Mouse (Mus musculus) kidney, postnatal 36 days (tissue): ENCODE measurements around the gene Frmd8.
A peak's percentile ranks its signal among the peaks of the same experiment; 100 is the strongest.

ENCODE experiments used
- DNase-seq, 2 experiments: peaks; one replicate each; pipeline ENCODE4 v3.0.0; 2021 to 2022; ENCODE audit warnings: mixed read lengths in 2 of 2

Gene Frmd8

DNA sequence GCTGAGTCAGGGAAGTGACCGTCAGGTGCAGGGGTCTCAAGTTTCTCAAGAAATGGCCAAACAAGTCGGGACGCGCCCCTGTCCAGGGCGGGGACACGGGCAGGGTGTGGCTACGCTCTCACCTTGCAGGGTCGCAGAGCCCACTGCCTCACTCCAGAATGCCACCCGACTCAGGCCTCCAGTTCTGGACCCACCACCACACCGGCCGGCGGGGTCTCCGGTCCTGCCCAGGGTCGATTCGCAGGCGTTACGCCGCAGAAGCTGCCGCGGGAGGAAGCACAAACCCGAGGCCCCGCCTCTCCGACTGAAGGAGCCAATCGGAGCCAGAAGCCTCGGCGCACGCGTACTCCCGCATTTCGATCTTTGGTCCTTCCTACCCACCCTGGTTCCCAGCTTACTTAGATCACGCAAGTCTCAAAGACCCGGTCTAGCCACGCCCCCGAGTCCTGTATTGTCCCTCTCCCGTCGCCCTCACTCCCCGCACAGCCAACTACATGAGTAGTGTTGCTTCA is at the start of gene Frmd8:
Gene Frmd8 (minus strand): TSS at position 306 of the 512 bp plus-strand sequence.
- peak; percentile 97 to 98 for DNase-seq

DNA sequence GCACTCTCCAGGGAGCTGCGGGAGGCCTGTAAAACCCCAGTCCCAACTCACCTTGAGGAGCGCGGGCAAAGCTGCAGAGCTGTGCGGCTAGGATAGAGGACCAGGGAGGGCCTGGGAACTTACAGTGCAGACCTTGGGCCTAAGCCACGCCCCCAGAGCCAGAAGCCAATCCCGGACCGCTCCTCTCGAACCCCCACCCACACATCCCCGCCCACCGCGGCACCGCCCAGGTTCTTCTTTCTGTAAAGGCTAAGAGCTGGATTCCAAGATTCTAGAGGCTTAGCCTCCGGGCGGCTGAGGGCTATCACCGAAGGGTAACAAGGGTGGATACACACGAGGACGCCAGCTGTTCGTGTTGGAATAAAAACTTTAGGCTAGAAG is 49.6 kb upstream of the Frmd8 start, which contains the start of gene Cdc42ep2:
Gene Cdc42ep2 (minus strand): TSS at position 104 of the 381 bp plus-strand sequence.
- peak; percentile 98 to 99 for DNase-seq

DNA sequence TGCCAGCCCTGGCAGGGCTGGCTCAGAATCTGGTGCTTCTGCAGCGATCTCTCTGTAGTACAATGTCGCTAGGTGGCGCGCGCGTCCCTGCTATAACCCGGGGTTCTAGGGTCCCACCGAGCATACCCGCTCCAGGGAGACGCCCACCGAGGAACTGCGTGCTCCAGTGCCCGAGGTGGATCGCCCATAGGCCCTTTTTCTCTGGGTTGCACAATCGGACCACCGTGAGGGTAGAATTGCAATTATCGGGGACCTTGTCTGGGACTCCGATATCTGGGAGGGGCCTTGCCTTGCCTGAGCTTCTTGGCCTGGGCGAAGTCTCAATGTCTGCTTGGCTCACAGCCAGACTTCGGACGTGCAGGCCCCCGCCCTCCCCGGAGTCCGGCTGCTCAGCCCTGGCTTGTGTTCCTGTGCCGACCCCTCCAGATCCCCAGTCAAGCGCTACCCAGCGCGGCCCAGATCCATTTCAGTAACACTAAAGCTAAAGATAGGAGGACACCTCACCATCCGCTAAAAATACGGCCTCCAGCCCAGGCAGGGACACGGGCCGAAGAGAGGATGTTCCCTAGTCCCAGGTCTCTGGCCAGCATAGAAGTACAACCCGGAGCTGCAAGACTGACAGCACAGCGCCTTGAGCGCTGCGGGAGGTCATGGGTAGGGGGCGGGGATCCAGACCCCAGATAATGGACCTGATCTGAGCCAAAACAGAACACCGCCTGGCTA is 49.1 kb upstream of the Frmd8 start:
- DNase-seq: peak; percentile 94 to 98

GRCm38 (mm10) chr19:5922963-5923362 is 47.9 kb upstream of the Frmd8 start:
- no peak for DNase-seq

- DNase-seq: peak; percentile 31 to 58
These were observed 47.3 kb upstream of the Frmd8 start for GRCm38 (mm10) chr19:5922119-5922942.

DNA sequence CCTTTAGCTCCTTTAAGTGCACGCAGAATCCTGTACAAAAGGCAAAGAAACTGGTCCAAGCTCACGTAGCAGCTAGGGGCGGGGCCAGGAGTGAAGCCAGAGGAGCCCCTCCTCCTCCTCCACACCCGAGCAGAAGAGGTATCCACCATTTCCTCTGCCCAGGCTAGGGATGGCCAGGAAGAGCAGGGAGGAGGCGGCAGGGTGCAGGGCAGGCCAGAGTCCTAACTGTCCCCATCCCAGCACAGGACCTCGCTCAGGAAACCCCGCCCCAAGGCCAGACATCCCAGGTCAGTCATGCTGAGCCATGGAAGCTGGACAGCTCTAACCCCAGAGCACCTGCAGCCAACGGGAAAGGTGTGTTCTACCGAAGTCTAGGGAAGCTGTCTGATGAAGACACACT is 46.6 kb upstream of the Frmd8 start:
- peak; percentile 71 to 74 for DNase-seq

DNA sequence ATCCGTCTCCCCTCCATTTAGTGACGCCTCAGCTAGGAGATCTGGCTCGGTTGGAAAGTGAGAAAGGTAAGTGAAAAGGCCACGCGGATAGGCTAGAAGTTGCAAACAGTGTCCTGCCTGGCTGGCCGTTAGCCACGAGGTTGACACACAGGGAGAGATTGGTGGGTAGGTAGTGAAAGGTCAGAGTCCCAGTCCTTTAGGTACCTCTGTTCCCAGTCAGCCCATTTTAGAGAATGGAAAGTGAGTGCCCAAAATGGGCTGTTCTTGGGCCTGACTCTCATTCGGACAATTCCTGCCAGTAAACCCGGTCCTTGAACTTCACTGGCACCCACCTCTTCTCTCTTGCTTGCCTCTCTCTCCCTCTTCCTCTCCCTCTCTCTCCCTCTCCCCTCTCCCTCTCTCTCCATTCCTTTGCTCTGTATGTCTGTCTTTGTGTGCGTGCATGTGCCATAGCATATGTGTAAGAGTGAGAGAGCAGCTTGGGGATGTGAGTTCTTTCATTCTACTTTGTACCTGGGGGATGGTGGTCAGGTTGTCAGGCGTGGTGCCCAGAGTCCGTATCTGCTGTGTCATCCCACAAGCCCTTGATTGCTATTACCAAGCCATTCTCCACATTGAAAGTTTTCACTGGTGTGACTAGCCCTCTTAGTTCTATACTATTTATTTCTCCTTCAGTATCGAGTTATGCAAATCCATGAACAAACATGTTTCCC is 38.1 kb upstream of the Frmd8 start, which contains the start of gene Dpf2:
Gene Dpf2 (minus strand): TSS at position 4 of the 713 bp plus-strand sequence.
- peak in 1 of 2 experiments; percentile 42 for DNase-seq

GRCm38 (mm10) chr19:5912103-5913006 is 37.3 kb upstream of the Frmd8 start:
- DNase-seq: peak; percentile 99 to 100

- DNase-seq: no peak
These were observed 36.5 kb upstream of the Frmd8 start for GRCm38 (mm10) chr19:5911430-5912102.

DNA sequence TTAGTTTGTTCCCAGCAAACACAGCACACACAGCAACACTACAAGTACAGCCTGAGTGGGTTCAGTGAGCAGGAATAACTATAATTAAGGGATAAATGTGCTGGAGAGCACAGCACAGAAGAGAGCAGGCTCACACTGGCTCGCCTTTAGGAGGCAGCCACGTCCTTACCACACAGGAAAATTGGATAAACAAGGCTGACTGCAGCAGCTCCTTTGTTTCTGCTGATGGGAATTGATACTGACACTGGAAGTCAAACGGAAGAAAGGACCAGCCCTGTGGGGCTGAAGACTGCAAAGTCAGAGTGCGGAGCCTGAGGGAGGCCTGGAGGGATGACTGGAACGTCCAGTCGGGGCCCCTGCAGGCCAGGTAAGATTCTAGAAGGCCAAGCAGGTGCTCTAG is 35.1 kb upstream of the Frmd8 start:
- DNase-seq: no peak

- no peak for DNase-seq
These were observed 32.2 kb upstream of the Frmd8 start for GRCm38 (mm10) chr19:5907275-5907674.

DNA sequence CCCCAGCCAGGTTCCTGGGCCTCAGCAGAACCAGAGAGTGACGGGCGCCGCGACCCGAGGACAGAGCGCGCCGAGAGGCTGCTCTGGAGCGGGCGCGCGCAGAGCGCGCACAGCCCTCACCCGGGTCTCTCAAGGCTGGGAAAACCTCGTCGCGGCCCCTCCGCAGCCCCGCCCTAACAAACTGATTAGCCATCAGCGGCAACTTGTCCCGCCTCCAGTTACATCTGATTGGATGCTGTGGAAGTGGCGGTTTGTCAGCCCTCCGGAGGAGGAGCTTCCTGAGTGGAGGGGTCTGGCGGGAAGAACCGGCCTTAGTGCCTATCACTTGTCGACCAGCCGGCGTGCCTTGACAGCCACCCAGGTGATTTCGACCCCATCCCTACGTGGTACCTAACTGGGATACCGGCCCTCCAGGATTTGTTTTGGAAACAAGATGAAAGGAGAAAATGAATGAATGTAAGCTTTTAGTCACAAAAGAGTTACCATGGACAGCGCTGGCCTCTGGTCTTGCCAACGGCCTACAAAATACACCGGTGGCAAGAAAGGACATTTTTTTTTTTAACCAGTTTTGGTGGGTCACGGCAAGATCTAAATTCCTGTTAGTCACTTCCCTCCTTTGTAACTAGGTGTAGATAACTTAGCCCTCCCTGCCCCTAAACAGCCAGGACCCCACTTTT is 19.1 kb upstream of the Frmd8 start, which contains the start of gene Tigd3:
Gene Tigd3 (minus strand): TSS at position 148 of the 677 bp plus-strand sequence.
- DNase-seq: peak; percentile 96 to 97

GRCm38 (mm10) chr19:5893282-5894001 is 18.4 kb upstream of the Frmd8 start:
- DNase-seq: no peak

GRCm38 (mm10) chr19:5892735-5893134 is 17.7 kb upstream of the Frmd8 start:
- no peak for DNase-seq

DNA sequence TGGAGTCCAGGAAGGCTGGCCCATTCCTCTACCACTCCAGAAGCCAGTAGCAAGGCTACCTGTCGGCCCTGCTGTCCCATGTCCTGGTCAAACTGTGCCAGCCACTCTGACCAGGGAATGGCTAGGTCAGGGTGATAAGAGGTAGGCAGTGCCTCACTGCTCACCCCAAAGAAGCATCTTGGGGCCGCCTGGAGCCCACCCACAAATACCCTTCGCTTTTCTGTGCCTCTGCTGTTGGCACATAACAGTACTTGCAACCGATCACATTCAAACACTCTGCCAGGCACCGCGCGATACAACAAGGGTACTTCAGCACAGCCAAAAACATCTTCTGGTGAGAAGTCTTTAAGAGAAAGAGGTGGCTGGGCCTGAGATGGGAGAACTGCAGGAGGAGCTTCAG is 17.2 kb upstream of the Frmd8 start:
- DNase-seq: no peak

GRCm38 (mm10) chr19:5891521-5892258 is 16.6 kb upstream of the Frmd8 start:
- DNase-seq: peak in 1 of 2 experiments; percentile 28

DNA sequence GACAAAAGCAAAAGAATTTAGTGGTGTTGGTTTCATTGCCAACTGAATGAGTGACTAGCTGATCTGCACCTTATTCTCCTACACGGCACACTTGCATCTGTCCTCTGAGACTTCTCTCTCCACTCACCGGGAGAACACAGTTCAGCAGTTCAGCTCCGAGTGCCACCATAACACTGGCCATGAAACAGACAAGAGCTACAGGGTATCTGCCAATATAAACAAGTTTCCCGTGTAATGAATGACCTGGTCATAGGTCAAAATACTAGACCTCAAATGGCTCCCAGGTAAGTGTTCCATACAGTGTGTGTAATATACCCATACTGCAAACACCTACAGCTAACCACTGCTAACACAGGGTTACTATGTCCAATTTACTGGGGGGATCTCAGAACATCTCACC is 14.1 kb upstream of the Frmd8 start:
- peak in 1 of 2 experiments; percentile 23 for DNase-seq

DNA sequence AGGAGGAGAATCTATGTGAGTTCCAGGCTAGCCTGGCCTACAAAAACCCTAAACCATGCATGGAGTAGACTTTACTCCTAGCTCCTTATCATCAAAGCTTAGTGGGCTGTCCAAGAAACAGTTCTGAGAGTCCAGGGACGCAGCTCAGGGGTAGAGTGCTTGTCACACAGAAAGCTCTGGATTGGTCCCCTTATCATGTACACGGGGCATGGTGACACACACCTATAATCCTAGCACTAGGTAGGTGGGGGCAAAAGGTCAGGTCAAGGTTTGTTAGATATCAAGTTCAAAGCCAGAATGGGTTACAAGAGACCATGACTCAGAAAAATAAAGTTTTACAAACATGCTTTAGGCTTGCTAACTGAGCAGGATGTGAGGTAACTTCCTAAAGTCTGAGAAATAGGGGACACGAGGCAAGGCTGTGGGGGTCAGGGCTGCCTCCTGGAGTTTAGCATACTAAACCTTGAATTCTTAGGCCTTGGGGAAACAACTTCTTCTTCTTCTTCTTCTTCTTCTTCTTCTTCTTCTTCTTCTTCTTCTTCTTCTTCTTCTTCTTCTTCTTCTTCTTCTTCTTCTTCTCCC is 12.3 kb upstream of the Frmd8 start:
- DNase-seq: no peak

GRCm38 (mm10) chr19:5885838-5886237 is 10.8 kb upstream of the Frmd8 start:
- DNase-seq: peak; percentile 29 to 59
